Mouse (Mus musculus) left cerebral cortex, adult 2 months (tissue): ENCODE results near the gene Tbc1d1. TPM values are rescaled to one million over a fixed set of nuclear protein-coding genes. Genes with fewer than 3 reads are reported as not detected.

ENCODE experiments used
- DNase-seq, 2 experiments: peaks; one replicate each; pipeline ENCODE4 v3.0.0; 2021 to 2022; ENCODE audit warnings: low spot score in 2 of 2, mixed read lengths in 1 of 2; ENCODE audit errors: extremely low spot score in 1 of 2
- H3K27ac ChIP-seq: fragments of 200-600 bp; 2 replicates; pipeline ENCODE4 v1.8.1; 2022
- H3K4me3 ChIP-seq: fragments of 200-600 bp; 2 replicates; pipeline ENCODE4 v1.8.1; 2022
- CTCF ChIP-seq: fragments of 200-600 bp; IDR thresholded peaks from 2 replicates; pipeline ENCODE4 v1.8.1; 2022; ENCODE audit warnings: antibody characterized with exemption, mild to moderate bottlenecking, moderate library complexity
- intact Hi-C: fragments of 180-260 bp; cut with DNase I; formaldehyde crosslinking; loops from one replicate; pipeline ENCODE4 v1.15.1; 2025
- total RNA-seq, 2 experiments: library from RNA; stranded (reverse); gene quantifications; 2 replicates each; pipeline ENCODE4 v1.2.3; 2021

The Tbc1d1 gene
- total RNA-seq, 2 experiments from 2014 or later, result 20.2 to 24.6 TPM

GRCm38 (mm10) chr5:64274738-64275451 lies 118.8 kb downstream of the Tbc1d1 start:
- peak in 1 of 2 experiments; percentile 38 for DNase-seq
- Histone ChIP-seq H3K4me3 (no peak overlapping the region), H3K27ac (no peak overlapping the region)
- peak; percentile 81 for TF ChIP-seq CTCF
- intact Hi-C loops, result loop anchor here (2.0 to 5.0 kb wide), 2 partner anchors 123 to 368 kb away; no protein-coding TSS in a partner anchor

DNA sequence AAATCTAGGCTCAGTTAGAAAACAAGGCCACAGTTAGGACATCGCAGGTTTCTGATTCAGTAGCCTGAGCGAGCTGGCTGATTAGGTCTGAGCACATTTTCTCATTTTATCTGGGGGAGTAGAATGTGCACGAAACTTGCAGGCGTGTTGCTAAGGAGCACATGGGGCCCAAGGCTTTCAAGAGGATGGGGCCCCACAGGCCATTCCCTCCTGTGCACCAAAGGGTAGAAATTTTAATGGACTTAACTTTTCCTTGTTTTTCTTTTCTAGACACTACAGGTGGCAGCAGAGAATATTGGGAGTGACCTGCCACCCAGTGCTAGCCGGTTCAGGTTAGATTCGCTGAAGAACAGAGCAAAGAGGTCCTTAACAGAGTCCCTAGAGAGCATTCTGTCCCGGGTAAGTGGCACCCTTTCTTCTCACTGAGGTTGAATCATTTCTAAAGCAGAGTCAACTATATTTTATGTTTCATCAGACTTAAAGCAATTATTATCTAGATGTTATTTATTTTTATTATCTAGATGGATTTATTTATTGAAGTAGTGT lies 121.6 kb downstream of the Tbc1d1 start:
- DNase-seq, result no peak
- Histone ChIP-seq H3K27ac (no peak overlapping the region), H3K4me3 (no peak overlapping the region)
- intact Hi-C loops, result loop anchor here (5.0 kb wide), 1 partner anchor 125 kb away; no protein-coding TSS in a partner anchor
- TF ChIP-seq CTCF, result no peak

GRCm38 (mm10) chr5:64279668-64280067 lies 123.6 kb downstream of the Tbc1d1 start:
- intact Hi-C loops, result loop anchor here (5.0 kb wide), 1 partner anchor 127 kb away; no protein-coding TSS in a partner anchor
- Histone ChIP-seq H3K4me3 (no peak overlapping the region), H3K27ac (no peak overlapping the region)
- no peak for TF ChIP-seq CTCF
- no peak for DNase-seq

GRCm38 (mm10) chr5:64280191-64280590 lies 124.1 kb downstream of the Tbc1d1 start:
- DNase-seq, result peak in 1 of 2 experiments; percentile 42
- H3K4me3 ChIP-seq, result no peak overlapping the region
- intact Hi-C loops, result no loop called here
- TF ChIP-seq CTCF, result no peak
- no peak overlapping the region for H3K27ac ChIP-seq

- TF ChIP-seq CTCF, result no peak
- intact Hi-C loops, result no loop called here
- Histone ChIP-seq H3K4me3 (no peak overlapping the region), H3K27ac (no peak overlapping the region)
- no peak for DNase-seq
These were observed 124.5 kb downstream of the Tbc1d1 start for GRCm38 (mm10) chr5:64280613-64281012.

DNA sequence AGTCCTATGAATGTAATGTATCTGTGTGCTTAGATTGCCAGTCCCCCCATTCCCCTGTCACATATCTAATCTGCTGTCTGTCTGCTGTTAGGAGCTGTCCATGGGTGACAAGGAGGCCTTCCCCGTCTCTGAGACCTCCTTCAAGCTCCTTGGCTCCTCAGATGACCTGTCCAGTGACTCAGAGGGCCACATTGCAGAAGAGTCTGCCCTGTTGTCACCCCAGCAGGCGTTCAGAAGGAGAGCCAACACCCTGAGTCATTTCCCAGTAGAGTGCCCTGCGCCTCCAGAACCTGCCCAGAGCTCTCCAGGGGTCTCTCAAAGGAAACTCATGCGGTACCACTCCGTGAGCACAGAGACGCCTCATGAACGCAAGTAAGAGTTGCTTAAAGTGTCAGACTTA lies 125.6 kb downstream of the Tbc1d1 start:
- intact Hi-C loops, result no loop called here
- DNase-seq, result no peak
- Histone ChIP-seq H3K27ac (no peak overlapping the region), H3K4me3 (no peak overlapping the region)
- no peak for TF ChIP-seq CTCF

GRCm38 (mm10) chr5:64282594-64282993 lies 126.5 kb downstream of the Tbc1d1 start:
- Histone ChIP-seq H3K27ac (no peak overlapping the region), H3K4me3 (no peak overlapping the region)
- intact Hi-C loops, result no loop called here
- TF ChIP-seq CTCF, result no peak
- no peak for DNase-seq

GRCm38 (mm10) chr5:64285289-64285688 lies 129.2 kb downstream of the Tbc1d1 start:
- DNase-seq, result no peak
- TF ChIP-seq CTCF, result no peak
- Histone ChIP-seq H3K4me3 (no peak overlapping the region), H3K27ac (no peak overlapping the region)
- intact Hi-C loops, result loop anchor here (5.0 kb wide), 1 partner anchor 217 kb away; no protein-coding TSS in a partner anchor

DNA sequence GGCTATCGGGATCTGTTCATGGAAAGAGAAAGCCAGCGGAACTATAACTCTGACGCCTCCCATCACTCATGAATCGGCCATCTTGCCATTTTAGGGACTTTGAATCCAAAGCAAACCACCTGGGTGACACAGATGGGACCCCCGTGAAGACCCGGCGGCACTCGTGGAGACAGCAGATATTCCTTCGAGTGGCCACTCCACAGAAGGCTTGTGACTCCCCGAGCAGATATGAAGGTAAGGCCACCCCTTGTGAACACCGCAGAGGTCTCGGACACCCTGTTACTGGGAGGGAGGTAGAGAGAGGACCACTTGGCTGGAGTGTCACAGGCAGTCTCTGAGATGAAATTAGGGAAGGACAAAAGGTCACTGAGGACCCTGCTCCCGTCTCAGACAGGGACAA lies 129.7 kb downstream of the Tbc1d1 start:
- H3K4me3 ChIP-seq, result no peak overlapping the region
- TF ChIP-seq CTCF, result no peak
- intact Hi-C loops, result loop anchor here (5.0 kb wide), 1 partner anchor 216 kb away; no protein-coding TSS in a partner anchor
- DNase-seq, result no peak
- H3K27ac ChIP-seq, result no peak overlapping the region

GRCm38 (mm10) chr5:64287287-64287686 lies 131.2 kb downstream of the Tbc1d1 start:
- Histone ChIP-seq H3K27ac (no peak overlapping the region), H3K4me3 (no peak overlapping the region)
- no peak for TF ChIP-seq CTCF
- DNase-seq, result no peak
- intact Hi-C loops, result loop anchor here (5.0 kb wide), 1 partner anchor 215 kb away; no protein-coding TSS in a partner anchor

- DNase-seq, result no peak
- intact Hi-C loops, result loop anchor here (2.0 to 5.0 kb wide), 4 partner anchors 95 to 579 kb away; no protein-coding TSS in a partner anchor
- no peak for TF ChIP-seq CTCF
- no peak overlapping the region for H3K27ac ChIP-seq
- no peak overlapping the region for H3K4me3 ChIP-seq
These were observed 132.2 kb downstream of the Tbc1d1 start for GRCm38 (mm10) chr5:64288031-64288928.
